Mouse (Mus musculus) C2C12 (cell line): ENCODE measurements around the gene Iah1.

ENCODE experiments used
- CEBPB ChIP-seq: IDR thresholded peaks from one replicate; pipeline ENCODE4 v1.6.1; 2011; ENCODE audit warnings: low read depth, mild to moderate bottlenecking, control low read depth, moderate library complexity
- CTCF ChIP-seq: IDR thresholded peaks from one replicate; pipeline ENCODE4 v1.5.1; 2011; ENCODE audit not compliant: control insufficient read depth, insufficient read depth, insufficient read length
- MAX ChIP-seq: IDR thresholded peaks from one replicate; pipeline ENCODE4 v1.6.1; 2011; ENCODE audit warnings: mild to moderate bottlenecking, control low read depth

DNA sequence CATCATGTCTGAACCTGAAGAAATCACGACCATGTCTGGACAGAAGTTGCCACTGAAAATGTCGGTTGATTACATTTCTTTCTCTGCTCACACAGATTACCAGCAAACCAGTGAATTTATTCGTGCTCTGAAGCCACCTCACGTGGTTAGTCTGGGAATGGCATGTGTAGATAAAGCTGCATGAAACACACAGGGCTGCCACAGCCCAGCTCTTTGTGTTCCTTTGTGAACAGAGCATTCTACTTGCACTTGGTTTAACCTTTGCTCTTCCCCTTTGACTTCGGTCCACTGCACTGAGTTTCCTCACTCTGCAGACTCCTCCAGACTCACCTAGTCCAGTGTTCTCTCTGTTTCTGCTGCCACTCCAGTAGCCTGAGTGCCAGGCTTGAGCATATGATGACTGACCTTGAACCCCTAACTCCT is 13.8 kb upstream of the Iah1 start:
- TF ChIP-seq CTCF = no peak
- no peak for TF ChIP-seq CEBPB
- TF ChIP-seq MAX = no peak
